In genomic region chr6:93140331-93140731, GRCm38 (mm10) we compare ENCODE assay signal across 9 mouse cellular contexts.
DNase-seq lines count a peak whose midpoint lies in the region; ATAC-seq and TF ChIP-seq lines count a peak whose summit lies in the region.
"Had no signal": no experiment of that assay in that cellular context is flagged by ENCODE, and none has a peak within 500 bp of the region (broad histone marks: within the 10 kb centered on the region; RNA-seq: fewer than 3 reads in every experiment).

No protein-coding gene starts in this region.

- H3K9ac ChIP-seq in forebrain, embryonic 14.5 days (ENCODE audit: low read length), result no peak overlapping the region
- H3K9ac ChIP-seq in forebrain, embryonic 12.5 days, result no peak overlapping the region
- H3K9ac ChIP-seq in lung, embryonic 14.5 days, result no peak overlapping the region

- no peaks in the 10 kb centered on the region for H3K4me1 ChIP-seq in forebrain, embryonic 14.5 days (ENCODE audit: control insufficient read depth, insufficient read depth, low read length)
- peaks cover 6% of the 10 kb centered on the region; the same call in 1 of the 2 replicates for H3K4me1 ChIP-seq in forebrain, embryonic 12.5 days
- H3K4me1 ChIP-seq in lung, embryonic 14.5 days (ENCODE audit: insufficient read depth), result no peaks in the 10 kb centered on the region

- ATAC-seq in forebrain, embryonic 14.5 days, result no peak
- ATAC-seq in forebrain, embryonic 12.5 days (ENCODE audit: low FRiP score), result no peak
- no peak for ATAC-seq in lung, embryonic 14.5 days (ENCODE audit: insufficient read depth)
- ATAC-seq in inflammation-experienced regulatory T-cells, adult 6 months, result no peak

- 20% methylated on average over 4 of the region's 4 CpGs for WGBS in forebrain, embryonic 14.5 days
- 21% methylated on average over 4 of the region's 4 CpGs for WGBS in forebrain, embryonic 12.5 days
- 42% methylated on average over 4 of the region's 4 CpGs for whole genome bisulfite sequencing in lung, embryonic 14.5 days

- H3K36me3 ChIP-seq in forebrain, embryonic 14.5 days (ENCODE audit: control insufficient read depth, insufficient read depth, low read length), result no peaks in the 10 kb centered on the region
- H3K36me3 ChIP-seq in forebrain, embryonic 12.5 days (replicated peaks), result no peaks in the 10 kb centered on the region
- H3K36me3 ChIP-seq in lung, embryonic 14.5 days (ENCODE audit: insufficient read depth), result no peaks in the 10 kb centered on the region

- DNase-seq in forebrain, embryonic 14.5 days (ENCODE audit: low spot score), result peak; percentile 19
- peak; percentile 24 for DNase-seq in lung, embryonic 14.5 days
- no peak for DNase-seq in lung, adult 18-20 months
- DNase-seq in layer of hippocampus, postnatal 10 days (ENCODE audit: low spot score in 2 of 2), result peak; percentile 49 to 51
- DNase-seq in retina, postnatal 1 day, result peak; percentile 58
- DNase-seq in liver, result no peak
- DNase-seq: adrenal gland, postnatal 10 days had no signal

- no peak overlapping the region for H3K27ac ChIP-seq in forebrain, embryonic 14.5 days (ENCODE audit: low read depth, low read length)
- no peak overlapping the region for H3K27ac ChIP-seq in forebrain, embryonic 12.5 days
- H3K27ac ChIP-seq in lung, embryonic 14.5 days (ENCODE audit: low read depth), result no peak overlapping the region

- H3K27me3 ChIP-seq in forebrain, embryonic 14.5 days (replicated peaks; ENCODE audit: control insufficient read depth, insufficient read depth, low read length), result no peaks in the 10 kb centered on the region
- H3K27me3 ChIP-seq in forebrain, embryonic 12.5 days, result no peaks in the 10 kb centered on the region
- H3K27me3 ChIP-seq in lung, embryonic 14.5 days (ENCODE audit: insufficient read depth, low read length), result no peaks in the 10 kb centered on the region

- TF ChIP-seq CTCF in lung, embryonic 14.5 days (IDR thresholded peaks at IDR 0.05; ENCODE audit: low read depth), result no peak

- H3K4me2 ChIP-seq in forebrain, embryonic 14.5 days (ENCODE audit: low read length), result no peak overlapping the region
- no peak overlapping the region for H3K4me2 ChIP-seq in forebrain, embryonic 12.5 days
- H3K4me2 ChIP-seq in lung, embryonic 14.5 days, result no peak overlapping the region

- H3K4me3 ChIP-seq in forebrain, embryonic 14.5 days (ENCODE audit: low read depth, low read length), result no peak overlapping the region
- H3K4me3 ChIP-seq in forebrain, embryonic 12.5 days (replicated peaks), result no peak overlapping the region
- H3K4me3 ChIP-seq in lung, embryonic 14.5 days (ENCODE audit: low read depth, low read length), result no peak overlapping the region

- no peaks in the 10 kb centered on the region for H3K9me3 ChIP-seq in forebrain, embryonic 14.5 days (replicated peaks; ENCODE audit: control insufficient read depth, low read length)
- H3K9me3 ChIP-seq in forebrain, embryonic 12.5 days, result no peaks in the 10 kb centered on the region
- H3K9me3 ChIP-seq in lung, embryonic 14.5 days (ENCODE audit: low read depth, low read length), result no peaks in the 10 kb centered on the region

Comparison
In these comparisons a context has a peak if more than half of its experiments do, and no peak if none do; other contexts are left out.
1. DNase-seq: peak in forebrain, embryonic 14.5 days (single experiment), lung, embryonic 14.5 days (single experiment), layer of hippocampus, postnatal 10 days (2 of 2) and retina, postnatal 1 day (single experiment); none in lung, adult 18-20 months (0 of 2) and liver (single experiment).